Mouse (Mus musculus) C3H10T1/2 (cell line): ENCODE results near the gene Gm14419. TPM values are rescaled to one million over a fixed set of nuclear protein-coding genes. Genes with fewer than 3 reads are reported as not detected.

Source experiments
- polyA plus RNA-seq, 2 experiments: library from polyadenylated mRNA; unstranded; fragments of >200 nt; fragmentation: generic; extraction: Trizol; gene quantifications; one replicate each; pipeline ENCODE4 v1.2.1; 2012; ENCODE audit warnings: missing spikeins in 2 of 2

Gm14419 gene
- polyA plus RNA-seq: 1 to 10 TPM in 1 of 2 experiments, under 1 TPM in 1; 0.21 to 3.4 TPM

DNA sequence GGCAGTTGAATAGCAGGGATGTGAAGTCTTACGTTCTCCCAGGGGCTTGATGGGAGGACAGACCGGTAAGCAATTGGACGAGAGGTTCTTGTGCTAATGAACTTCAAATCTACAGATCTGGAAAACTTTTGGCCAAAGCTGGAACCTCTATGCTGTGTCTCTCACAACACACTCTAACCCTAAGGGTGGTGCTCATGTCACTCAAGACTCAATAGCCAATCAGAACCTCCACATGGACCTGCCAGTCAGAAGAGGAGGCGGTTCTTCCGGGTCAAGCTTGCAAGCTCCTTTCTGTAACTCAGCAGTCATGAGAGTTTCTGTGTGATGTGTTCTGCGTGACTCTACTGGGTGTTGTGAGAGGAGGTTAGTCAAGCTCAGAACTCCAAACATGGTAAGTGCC lies at the start of gene Gm14419:
Gene Gm14419, plus strand, starts transcription at position 301 of the 400 bp plus-strand sequence.

Other genes with a start within 250 kb of the Gm14419 start
- 1 to 10 TPM in 1 of 2 experiments, under 1 TPM in 1; 0.41 to 3.5 TPM for gene Gm14295, start 202.3 kb upstream of the Gm14419 start, polyA plus RNA-seq
- gene Gm14408, start 169.8 kb upstream of the Gm14419 start, polyA plus RNA-seq: not detected
- gene Gm14296, start 73.1 kb upstream of the Gm14419 start, polyA plus RNA-seq: 1 to 10 TPM in 1 of 2 experiments, under 1 TPM in 1; 0.43 to 2.0 TPM
- gene Gm14401, start 73.4 kb downstream of the Gm14419 start, polyA plus RNA-seq: under 1 TPM; 0.02 to 0.06 TPM
- gene Gm14410, start 205.5 kb downstream of the Gm14419 start, polyA plus RNA-seq: 1 to 10 TPM in 1 of 2 experiments, under 1 TPM in 1; 0.64 to 6.0 TPM